Mouse (Mus musculus): ENCODE data around the gene Gpr135. TPM values are rescaled to one million over a fixed set of nuclear protein-coding genes. Genes with fewer than 3 reads are reported as not detected.
"Not testable (repeated sequence)": the region's sequence is repeated elsewhere in the genome, so short reads cannot be mapped to it uniquely, and the experiment has no call there.

Gene Gpr135
- total RNA-seq, 1 experiment from 2014 or later = not detected

DNA sequence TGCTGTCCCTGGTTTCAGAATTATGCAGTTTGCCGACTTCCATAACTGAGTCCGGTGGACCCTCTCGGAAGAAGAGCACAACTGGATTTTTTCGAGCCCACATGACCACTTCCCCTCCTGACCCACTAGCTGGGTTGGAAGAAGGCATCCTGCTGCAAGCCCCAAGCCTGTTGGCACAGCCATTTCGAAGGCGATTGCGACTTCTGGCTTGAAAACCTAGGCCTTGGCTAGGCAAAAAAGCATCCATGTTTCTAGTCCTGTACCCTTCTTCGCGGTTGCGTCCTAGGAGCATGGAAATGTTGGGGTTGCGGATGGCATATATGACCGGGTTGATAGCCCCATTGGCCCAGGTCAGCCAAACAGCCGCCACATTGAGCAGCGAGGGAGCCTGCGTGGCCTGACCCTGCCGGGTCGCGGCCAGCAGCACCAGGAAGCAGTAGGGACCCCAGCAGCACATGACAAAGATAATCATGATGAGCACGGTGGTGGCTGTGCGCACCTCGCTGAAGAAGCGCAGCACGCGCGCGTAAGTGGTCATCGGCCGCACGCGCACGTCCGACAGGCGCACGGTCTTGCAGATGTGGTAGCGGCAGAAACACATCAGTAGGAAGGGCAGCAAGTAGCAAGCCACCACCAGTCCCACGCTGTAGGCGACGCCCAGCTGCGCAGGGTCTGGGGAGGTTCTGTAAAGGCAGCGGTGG, 1.1 kb downstream of the Gpr135 start:
- peak; percentile 26 to 29; a peak in 2 of 4 replicates for ATAC-seq (replicated peaks in 1 of 2; ENCODE audit: insufficient read depth in 1 of 2, low FRiP score in 2 of 2, low TSS enrichment in 1 of 2, low read depth in 1 of 2, poor library complexity in 2 of 2, severe bottlenecking in 2 of 2)

DNA sequence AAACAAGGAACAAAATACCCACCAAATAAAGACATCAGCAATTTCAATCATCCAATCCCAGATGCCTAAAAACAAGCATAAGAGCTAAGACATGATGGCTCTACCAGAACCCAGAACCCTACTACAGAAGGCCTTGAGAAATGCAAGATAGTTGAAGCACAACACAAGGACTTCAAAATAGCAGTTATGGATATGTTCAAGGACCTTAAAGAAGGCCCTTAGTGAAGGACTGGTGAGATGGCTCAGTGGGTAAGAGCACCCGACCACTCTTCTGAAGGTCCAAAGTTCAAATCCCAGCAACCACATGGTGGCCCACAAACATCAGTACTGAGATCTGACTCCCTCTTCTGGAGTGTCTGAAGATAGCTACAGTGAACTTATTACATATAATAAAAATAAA, 13.1 kb downstream of the Gpr135 start:
- no peak for ATAC-seq (replicated peaks in 1 of 2; ENCODE audit: insufficient read depth in 1 of 2, low FRiP score in 2 of 2, low TSS enrichment in 1 of 2, low read depth in 1 of 2, poor library complexity in 2 of 2, severe bottlenecking in 2 of 2)

DNA sequence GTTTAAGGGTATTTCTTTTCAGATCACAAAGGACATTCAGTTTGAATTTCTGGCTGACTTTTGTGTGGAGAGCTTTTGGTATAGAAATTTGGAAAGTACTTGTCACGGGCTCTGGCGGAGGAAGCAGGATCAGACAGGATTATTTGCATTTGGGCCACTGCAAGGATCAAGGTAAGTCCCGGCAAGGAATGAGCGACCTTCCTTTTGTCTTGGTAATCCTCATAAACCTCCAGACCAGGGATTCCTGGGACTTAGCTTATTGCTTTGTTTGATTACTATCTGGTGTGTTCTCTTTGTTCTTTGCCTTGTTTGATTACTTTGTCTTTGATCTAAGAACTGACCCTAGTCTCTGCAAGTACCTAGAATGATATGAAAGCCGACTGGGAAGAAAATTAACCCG, 17.1 kb downstream of the Gpr135 start:
- no peak for ATAC-seq (replicated peaks in 1 of 2; ENCODE audit: insufficient read depth in 1 of 2, low FRiP score in 2 of 2, low TSS enrichment in 1 of 2, low read depth in 1 of 2, poor library complexity in 2 of 2, severe bottlenecking in 2 of 2)

DNA sequence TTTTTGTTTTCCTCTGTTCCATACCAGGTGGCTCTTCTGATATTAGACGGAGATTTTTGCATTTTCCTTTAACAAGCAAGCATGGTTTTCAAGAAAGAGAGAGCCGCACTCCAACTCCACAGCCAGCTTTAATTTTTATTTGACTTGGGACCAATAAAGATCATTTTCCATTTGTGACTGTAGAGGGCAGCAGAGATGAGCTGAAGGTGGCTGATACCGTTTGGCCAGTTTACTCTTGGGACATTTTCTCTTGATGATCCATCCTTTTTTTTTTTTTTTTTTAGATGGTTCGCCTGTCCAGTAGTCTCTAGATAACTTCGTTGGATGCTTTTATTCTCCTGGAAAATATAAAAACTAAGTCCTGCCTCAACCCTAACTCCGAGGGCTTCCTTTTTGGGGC, 17.6 kb downstream of the Gpr135 start:
- 0 out of 4 replicates have a peak, but pooled peaks of 1 of the 2 experiments have one; percentile 65 for ATAC-seq (replicated peaks in 1 of 2; ENCODE audit: insufficient read depth in 1 of 2, low FRiP score in 2 of 2, low TSS enrichment in 1 of 2, low read depth in 1 of 2, poor library complexity in 2 of 2, severe bottlenecking in 2 of 2)

DNA sequence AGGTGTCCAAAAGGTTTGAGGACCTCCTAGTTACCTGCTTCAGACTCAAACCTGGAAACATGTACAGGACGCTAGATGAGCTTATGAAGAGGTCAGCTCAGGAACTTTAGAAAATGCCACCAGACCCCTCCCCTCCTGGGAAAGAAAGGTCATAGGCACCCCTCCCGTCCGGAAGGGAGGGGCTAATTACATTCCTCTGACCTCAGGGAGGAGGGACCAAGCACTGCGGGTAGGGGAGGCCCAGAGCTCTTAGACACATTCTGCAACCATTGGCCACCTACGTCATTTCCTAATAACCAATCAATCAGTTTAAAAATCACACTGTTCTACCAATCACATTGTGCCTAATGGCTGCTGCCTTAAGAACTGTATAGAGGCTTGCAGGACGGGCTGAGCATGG, 18.4 kb downstream of the Gpr135 start:
- ATAC-seq (replicated peaks in 1 of 2; ENCODE audit: insufficient read depth in 1 of 2, low FRiP score in 2 of 2, low TSS enrichment in 1 of 2, low read depth in 1 of 2, poor library complexity in 2 of 2, severe bottlenecking in 2 of 2) = no peak

GRCm38 (mm10) chr12:72050821-72051220, 20.1 kb downstream of the Gpr135 start:
- no peak for ATAC-seq (replicated peaks in 1 of 2; ENCODE audit: insufficient read depth in 1 of 2, low FRiP score in 2 of 2, low TSS enrichment in 1 of 2, low read depth in 1 of 2, poor library complexity in 2 of 2, severe bottlenecking in 2 of 2)

DNA sequence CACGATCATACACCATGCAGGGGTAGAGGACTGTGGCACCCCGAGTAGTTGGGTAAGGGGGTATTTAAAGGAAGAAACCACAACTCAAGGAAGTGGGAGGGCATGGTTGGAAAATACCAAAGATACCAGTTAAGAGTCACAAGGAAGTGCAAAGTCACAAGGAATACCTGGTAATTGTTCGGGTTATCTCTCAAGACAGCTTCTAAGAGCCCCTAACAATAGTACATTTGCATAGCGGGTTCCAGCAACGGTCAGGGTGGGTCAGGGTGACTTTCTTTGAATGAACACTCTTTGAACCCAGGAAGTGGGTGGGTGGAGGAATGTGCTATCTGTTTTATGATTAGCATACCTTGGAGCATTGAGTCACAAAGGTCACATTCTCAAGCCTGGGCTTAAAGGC, 20.8 kb downstream of the Gpr135 start:
- ATAC-seq (replicated peaks in 1 of 2; ENCODE audit: insufficient read depth in 1 of 2, low FRiP score in 2 of 2, low TSS enrichment in 1 of 2, low read depth in 1 of 2, poor library complexity in 2 of 2, severe bottlenecking in 2 of 2) = not testable (repeated sequence)

DNA sequence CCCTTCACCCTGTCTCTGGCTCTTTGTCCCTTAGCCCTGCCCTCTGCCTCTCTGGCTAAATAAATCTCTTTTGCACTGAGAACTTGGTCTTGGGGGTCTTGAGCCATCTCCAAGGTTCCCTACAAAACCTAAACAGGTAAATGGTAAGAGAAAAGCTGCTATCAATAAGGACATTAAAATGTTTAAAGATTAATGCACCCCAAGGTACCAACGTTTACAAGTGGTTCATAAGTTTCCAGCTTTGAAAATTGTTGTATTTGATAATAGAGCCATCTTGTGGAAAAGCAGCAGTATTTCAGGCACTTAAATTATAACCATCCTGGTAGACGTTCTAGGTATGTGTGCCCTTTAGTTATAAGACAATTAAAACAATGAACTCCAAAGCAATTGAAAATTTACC, 23.4 kb downstream of the Gpr135 start:
- 0 out of 4 replicates have a peak, but pooled peaks of 1 of the 2 experiments have one; percentile 46 for ATAC-seq (replicated peaks in 1 of 2; ENCODE audit: insufficient read depth in 1 of 2, low FRiP score in 2 of 2, low TSS enrichment in 1 of 2, low read depth in 1 of 2, poor library complexity in 2 of 2, severe bottlenecking in 2 of 2)

GRCm38 (mm10) chr12:72041238-72041637, 29.7 kb downstream of the Gpr135 start:
- no peak for ATAC-seq (replicated peaks in 1 of 2; ENCODE audit: insufficient read depth in 1 of 2, low FRiP score in 2 of 2, low TSS enrichment in 1 of 2, low read depth in 1 of 2, poor library complexity in 2 of 2, severe bottlenecking in 2 of 2)

- ATAC-seq (replicated peaks in 1 of 2; ENCODE audit: insufficient read depth in 1 of 2, low FRiP score in 2 of 2, low TSS enrichment in 1 of 2, low read depth in 1 of 2, poor library complexity in 2 of 2, severe bottlenecking in 2 of 2) = no peak
Measured at GRCm38 (mm10) chr12:72039501-72039900, 31.4 kb downstream of the Gpr135 start.

- no peak for ATAC-seq (replicated peaks in 1 of 2; ENCODE audit: insufficient read depth in 1 of 2, low FRiP score in 2 of 2, low TSS enrichment in 1 of 2, low read depth in 1 of 2, poor library complexity in 2 of 2, severe bottlenecking in 2 of 2)
Measured at GRCm38 (mm10) chr12:72038866-72039265, 32.1 kb downstream of the Gpr135 start.

- no peak for ATAC-seq (replicated peaks in 1 of 2; ENCODE audit: insufficient read depth in 1 of 2, low FRiP score in 2 of 2, low TSS enrichment in 1 of 2, low read depth in 1 of 2, poor library complexity in 2 of 2, severe bottlenecking in 2 of 2)
Measured at GRCm38 (mm10) chr12:72037049-72037448, 33.9 kb downstream of the Gpr135 start.

GRCm38 (mm10) chr12:72036097-72036661, 34.7 kb downstream of the Gpr135 start:
- ATAC-seq (replicated peaks in 1 of 2; ENCODE audit: insufficient read depth in 1 of 2, low FRiP score in 2 of 2, low TSS enrichment in 1 of 2, low read depth in 1 of 2, poor library complexity in 2 of 2, severe bottlenecking in 2 of 2) = no peak

DNA sequence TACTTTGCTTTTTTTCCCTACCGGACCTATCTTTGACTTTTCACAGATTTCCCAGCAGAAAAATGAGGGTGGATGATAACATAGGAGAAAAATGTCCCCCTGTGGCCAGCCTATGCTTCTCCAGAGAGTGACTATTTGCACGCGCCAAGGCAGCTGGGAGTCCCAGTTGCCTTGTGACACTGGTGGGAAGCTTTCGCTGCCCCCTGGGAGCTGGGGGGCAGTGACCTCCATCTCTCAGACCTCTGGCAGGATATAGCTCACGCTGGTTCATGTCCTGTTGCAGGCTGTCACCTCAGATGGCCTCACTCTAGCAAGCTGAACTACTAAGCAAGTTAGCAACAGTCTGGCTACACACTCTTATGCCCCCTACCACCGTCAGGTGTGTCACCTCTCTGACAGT, 39.1 kb downstream of the Gpr135 start:
- ATAC-seq (replicated peaks in 1 of 2; ENCODE audit: insufficient read depth in 1 of 2, low FRiP score in 2 of 2, low TSS enrichment in 1 of 2, low read depth in 1 of 2, poor library complexity in 2 of 2, severe bottlenecking in 2 of 2) = no peak

- no peak for ATAC-seq (replicated peaks in 1 of 2; ENCODE audit: insufficient read depth in 1 of 2, low FRiP score in 2 of 2, low TSS enrichment in 1 of 2, low read depth in 1 of 2, poor library complexity in 2 of 2, severe bottlenecking in 2 of 2)
Measured at GRCm38 (mm10) chr12:72031171-72031570, 39.8 kb downstream of the Gpr135 start.

GRCm38 (mm10) chr12:72025275-72025795, 45.6 kb downstream of the Gpr135 start:
- ATAC-seq (replicated peaks in 1 of 2; ENCODE audit: insufficient read depth in 1 of 2, low FRiP score in 2 of 2, low TSS enrichment in 1 of 2, low read depth in 1 of 2, poor library complexity in 2 of 2, severe bottlenecking in 2 of 2) = no peak

GRCm38 (mm10) chr12:72023572-72023971, 47.4 kb downstream of the Gpr135 start:
- no peak for ATAC-seq (replicated peaks in 1 of 2; ENCODE audit: insufficient read depth in 1 of 2, low FRiP score in 2 of 2, low TSS enrichment in 1 of 2, low read depth in 1 of 2, poor library complexity in 2 of 2, severe bottlenecking in 2 of 2)

DNA sequence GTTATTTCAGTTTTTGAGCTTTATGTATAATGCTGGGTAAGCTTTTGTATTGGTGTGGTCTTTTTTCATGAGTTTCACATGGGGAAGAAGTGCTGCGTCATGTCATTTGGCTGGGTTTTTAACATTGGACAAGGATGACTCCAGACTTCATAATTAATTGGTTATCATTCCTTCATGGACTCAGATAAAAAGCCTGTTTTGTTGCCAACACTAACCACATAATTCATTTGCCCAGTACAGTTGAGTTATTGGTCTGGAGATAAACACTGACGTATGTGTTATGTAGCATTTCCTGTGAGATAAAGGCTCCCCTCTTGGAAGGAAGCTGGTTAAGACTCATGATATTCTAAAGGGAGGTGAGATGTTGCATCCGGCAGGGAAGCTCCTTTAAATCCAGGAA, 48.1 kb downstream of the Gpr135 start:
- no peak for ATAC-seq (replicated peaks in 1 of 2; ENCODE audit: insufficient read depth in 1 of 2, low FRiP score in 2 of 2, low TSS enrichment in 1 of 2, low read depth in 1 of 2, poor library complexity in 2 of 2, severe bottlenecking in 2 of 2)

DNA sequence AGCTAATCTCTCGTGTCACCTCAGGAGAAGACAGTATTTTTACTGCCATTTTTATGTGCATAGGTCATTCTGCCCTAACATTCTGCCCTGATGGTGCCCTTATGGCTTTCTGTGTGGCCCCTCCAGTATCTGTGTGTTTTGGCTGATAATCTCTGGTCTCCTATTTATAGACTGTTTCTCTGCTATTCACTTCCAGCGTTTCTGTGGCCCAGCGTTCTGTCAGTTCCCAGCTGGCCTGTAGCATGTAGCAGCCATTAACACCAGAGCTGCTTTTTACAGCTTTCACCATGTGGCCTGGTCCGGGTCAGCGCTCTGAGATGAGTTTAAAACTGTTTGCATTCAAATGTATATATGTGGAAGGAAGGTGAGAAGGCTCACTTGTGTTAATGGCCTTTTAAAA, 49.4 kb downstream of the Gpr135 start:
- ATAC-seq (replicated peaks in 1 of 2; ENCODE audit: insufficient read depth in 1 of 2, low FRiP score in 2 of 2, low TSS enrichment in 1 of 2, low read depth in 1 of 2, poor library complexity in 2 of 2, severe bottlenecking in 2 of 2) = no peak
